Mouse (Mus musculus) olfactory bulb, adult 2 months (tissue): ENCODE measurements around the gene Gclm.

Source experiments
- CTCF ChIP-seq: fragments of 200-500 bp; IDR thresholded peaks from 2 replicates; pipeline ENCODE4 v1.5.1; 2012; ENCODE audit warnings: low read depth, mild to moderate bottlenecking, low read length, moderate library complexity; ENCODE audit not compliant: insufficient read depth
- POLR2A ChIP-seq: fragments of 200-500 bp; IDR thresholded peaks from 2 replicates; pipeline ENCODE4 v1.6.1; 2012; ENCODE audit warnings: mild to moderate bottlenecking, low read depth, low read length, moderate library complexity; ENCODE audit not compliant: insufficient read depth

- TF ChIP-seq CTCF (no peak), POLR2A (peak; percentile 56)
These were observed 48.0 kb downstream of the Gclm start for GRCm38 (mm10) chr3:122293223-122293953.
